Mouse (Mus musculus) midbrain, embryonic 14.5 days (tissue): ENCODE measurements at regions not wholly inside any gene's neighbourhood (a gene's known extent, or its start where the extent isn't known, plus 50 kb on each side); places are given as distances from the start of the nearest gene placed in this dataset.

Experiments used
- ATAC-seq: fragments of 200-750 bp; cut with Nextera tagmentation; 2 replicates; pipeline ENCODE4 v1.8.0; 2017; ENCODE audit warnings: moderate number of reproducible peaks, moderate library complexity; ENCODE audit not compliant: low FRiP score, low TSS enrichment
- DNase-seq: peaks from one replicate; pipeline ENCODE4 v3.0.0-alpha.2; 2015
- H3K27ac ChIP-seq: fragments of 300-500 bp; sonication (generic); replicated peaks from 2 replicates; pipeline ENCODE4 v1.5.1; 2014; ENCODE audit warnings: mild to moderate bottlenecking, low read depth, low read length, moderate library complexity
- H3K27me3 ChIP-seq: fragments of 300-500 bp; sonication (generic); 2 replicates; pipeline ENCODE4 v1.6.1; 2014; ENCODE audit warnings: low read length, control low read depth, mixed read lengths; ENCODE audit not compliant: control insufficient read depth, insufficient read depth
- H3K36me3 ChIP-seq: fragments of 300-500 bp; sonication (generic); 2 replicates; pipeline ENCODE4 v1.6.1; 2014; ENCODE audit warnings: low read length, control low read depth; ENCODE audit not compliant: control insufficient read depth, insufficient read depth
- H3K4me1 ChIP-seq: fragments of 300-500 bp; sonication (generic); 2 replicates; pipeline ENCODE4 v1.6.1; 2014; ENCODE audit warnings: mild to moderate bottlenecking, antibody characterized with exemption, low read length, control low read depth; ENCODE audit not compliant: control insufficient read depth, insufficient read depth
- H3K4me2 ChIP-seq: fragments of 300-500 bp; sonication (generic); 2 replicates; pipeline ENCODE4 v1.6.1; 2014; ENCODE audit warnings: mild to moderate bottlenecking, low read length, moderate library complexity
- H3K4me3 ChIP-seq: fragments of 300-500 bp; sonication (generic); replicated peaks from 2 replicates; pipeline ENCODE4 v1.5.1; 2014; ENCODE audit warnings: low read depth, low read length
- H3K9ac ChIP-seq: fragments of 300-500 bp; sonication (generic); replicated peaks from 2 replicates; pipeline ENCODE4 v1.6.1; 2014; ENCODE audit warnings: mild to moderate bottlenecking, low read length, moderate library complexity
- H3K9me3 ChIP-seq: fragments of 300-500 bp; sonication (generic); 2 replicates; pipeline ENCODE4 v1.6.1; 2016; ENCODE audit warnings: low read length, control low read depth, mixed read lengths; ENCODE audit not compliant: control insufficient read depth
- WGBS: fragments of 180-500 bp; shearing (Covaris S2); extraction: QIAGEN DNeasy Blood & Tissue Kit; methylation state at CpG from one replicate; pipeline ENCODE4 v1.1.7; 2014; 5-methylcytosine and 5-hydroxymethylcytosine counted together

DNA sequence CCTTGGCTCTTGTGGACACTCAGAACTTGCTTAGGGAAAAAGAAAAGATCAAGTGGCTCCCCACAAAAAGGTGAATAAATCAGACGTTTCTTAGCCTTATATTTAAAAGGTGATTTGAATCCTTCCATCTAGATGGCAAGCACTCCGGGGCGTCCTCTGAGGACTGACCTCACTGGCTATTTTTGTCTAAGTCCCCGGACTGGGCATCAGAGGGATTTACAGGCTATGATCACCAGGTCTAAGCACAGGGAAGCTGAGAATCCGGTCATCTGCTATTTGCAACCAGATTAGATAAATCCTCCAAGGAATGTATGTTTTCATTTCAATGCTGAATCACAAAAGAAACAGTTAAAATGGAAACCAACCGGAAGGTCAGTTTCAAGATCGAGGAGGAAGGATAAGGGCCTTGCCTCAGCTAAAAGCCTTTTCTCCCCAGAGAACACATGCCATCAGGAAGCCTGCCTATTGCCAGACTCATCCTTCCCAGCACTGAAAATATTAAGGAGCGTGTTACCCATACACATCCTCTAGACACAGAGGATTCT is 342.1 kb downstream of the Lpin1 start:
- H3K27me3 ChIP-seq = no peaks in the 10 kb centered on the region
- WGBS = 59% methylated on average over 8 of the region's 8 CpGs
- ATAC-seq (no peak), DNase-seq (no peak)
- H3K9ac ChIP-seq = no peak overlapping the region
- H3K4me1 ChIP-seq = no peaks in the 10 kb centered on the region
- H3K9me3 ChIP-seq = no peaks in the 10 kb centered on the region
- no peak overlapping the region for H3K27ac ChIP-seq
- no peaks in the 10 kb centered on the region for H3K36me3 ChIP-seq
- H3K4me2 ChIP-seq = no peak overlapping the region
- no peak overlapping the region for H3K4me3 ChIP-seq

DNA sequence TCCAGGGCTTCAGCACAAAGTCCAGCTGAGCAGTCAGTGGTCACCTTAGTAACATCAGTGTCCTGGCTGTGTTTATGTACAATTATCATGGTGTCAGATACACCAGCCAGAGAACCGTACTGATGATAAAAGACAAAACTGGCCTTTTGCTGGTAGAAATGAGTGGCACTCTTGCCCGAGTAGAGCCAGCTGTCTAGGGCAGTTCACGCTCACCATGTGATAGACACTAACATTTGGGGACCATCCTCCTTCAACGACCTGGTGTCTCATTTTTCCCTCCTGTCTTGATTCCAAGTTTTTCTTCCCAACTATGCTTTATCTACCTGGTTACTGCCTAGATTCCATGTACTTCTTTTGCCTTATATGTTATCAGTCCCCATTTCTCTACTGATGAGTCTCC is 349.3 kb downstream of the Lpin1 start:
- DNase-seq (no peak), ATAC-seq (no peak)

DNA sequence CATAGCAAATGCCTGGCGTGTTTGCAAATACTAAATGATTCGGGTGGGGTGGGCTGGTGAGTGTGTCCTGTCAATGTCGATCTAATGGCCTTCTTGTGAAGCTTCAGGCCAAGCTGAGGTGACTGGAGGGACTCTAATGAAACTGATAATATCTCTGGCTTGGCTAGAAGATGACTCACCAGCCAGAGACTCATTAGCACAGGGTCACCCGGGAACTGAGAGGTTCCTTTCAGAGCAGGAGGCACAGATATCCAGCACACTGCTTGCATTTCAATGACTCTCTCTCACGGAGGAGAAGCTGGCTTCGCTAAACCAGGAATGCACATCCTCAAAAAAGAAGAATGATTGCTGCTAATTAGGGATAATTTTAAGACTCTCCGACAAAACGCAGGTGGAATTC is 349.8 kb downstream of the Lpin1 start:
- Histone ChIP-seq H3K36me3 (no peaks in the 10 kb centered on the region), H3K4me1 (no peaks in the 10 kb centered on the region), H3K4me2 (no peak overlapping the region), H3K27ac (no peak overlapping the region), H3K9me3 (no peaks in the 10 kb centered on the region), H3K9ac (no peak overlapping the region), H3K27me3 (no peaks in the 10 kb centered on the region), H3K4me3 (no peak overlapping the region)
- 65% methylated on average over 8 of the region's 8 CpGs for WGBS
- peak; percentile 24 for DNase-seq
- no peak for ATAC-seq

More for the DNA sequence above, 349.3 kb downstream of the Lpin1 start:
- H3K4me2 ChIP-seq = no peak overlapping the region
- no peak overlapping the region for H3K27ac ChIP-seq
- no peak overlapping the region for H3K4me3 ChIP-seq
- no peaks in the 10 kb centered on the region for H3K4me1 ChIP-seq
- H3K27me3 ChIP-seq = no peaks in the 10 kb centered on the region
- no peaks in the 10 kb centered on the region for H3K36me3 ChIP-seq
- WGBS = 86% methylated on average over 4 of the region's 4 CpGs
- H3K9me3 ChIP-seq = no peaks in the 10 kb centered on the region
- H3K9ac ChIP-seq = no peak overlapping the region

DNA sequence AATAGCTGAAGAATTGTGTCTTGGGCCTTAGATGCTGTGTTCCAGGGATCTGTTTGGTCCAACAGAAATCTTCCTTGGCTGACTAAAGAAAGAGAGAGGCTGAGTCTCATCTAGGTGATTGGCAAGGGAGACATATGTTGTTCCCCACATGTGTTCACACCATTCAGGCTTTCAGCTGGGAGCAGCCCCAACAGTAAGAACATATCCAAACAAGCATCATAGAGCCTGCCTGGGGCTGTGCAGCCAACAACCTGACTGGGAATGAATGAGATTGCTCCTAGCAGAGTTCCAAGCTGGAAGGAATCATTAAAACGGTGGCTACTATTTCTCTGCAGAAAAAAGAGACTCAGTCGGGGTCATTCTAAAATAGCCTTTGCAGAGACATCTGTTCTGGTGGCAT is 350.3 kb downstream of the Lpin1 start:
- Histone ChIP-seq H3K4me2 (no peak overlapping the region), H3K9ac (no peak overlapping the region), H3K27ac (no peak overlapping the region), H3K27me3 (no peaks in the 10 kb centered on the region), H3K9me3 (no peaks in the 10 kb centered on the region), H3K36me3 (no peaks in the 10 kb centered on the region), H3K4me3 (no peak overlapping the region), H3K4me1 (no peaks in the 10 kb centered on the region)
- ATAC-seq = no peak
- WGBS = 82% methylated on average over 2 of the region's 2 CpGs
- DNase-seq = no peak

DNA sequence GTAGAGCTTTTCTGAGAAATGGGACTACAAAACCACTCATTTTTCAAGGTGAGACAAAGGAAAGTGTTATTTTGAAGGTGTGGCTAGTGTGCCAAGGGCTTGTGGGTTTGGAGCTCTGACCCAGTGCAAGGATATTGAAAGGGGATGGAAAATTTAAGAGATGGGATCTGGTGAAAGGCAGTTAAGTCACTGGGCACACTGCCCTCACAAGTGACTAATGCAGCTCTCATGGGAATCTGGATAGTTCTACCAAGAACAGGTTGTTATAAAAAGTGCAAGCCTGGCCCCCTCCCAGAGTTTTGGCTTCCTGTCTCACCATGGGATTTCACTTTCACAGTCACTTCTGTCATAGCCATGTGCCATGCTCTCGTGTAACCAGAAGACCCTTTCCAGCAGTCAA is 360.1 kb downstream of the Lpin1 start:
- H3K4me2 ChIP-seq = no peak overlapping the region
- no peak overlapping the region for H3K9ac ChIP-seq
- DNase-seq (no peak), ATAC-seq (no peak)
- no peaks in the 10 kb centered on the region for H3K9me3 ChIP-seq
- no peak overlapping the region for H3K4me3 ChIP-seq
- 90% methylated on average over 1 of the region's 1 CpGs for WGBS
- H3K27ac ChIP-seq = no peak overlapping the region
- no peaks in the 10 kb centered on the region for H3K27me3 ChIP-seq
- H3K4me1 ChIP-seq = no peaks in the 10 kb centered on the region
- no peaks in the 10 kb centered on the region for H3K36me3 ChIP-seq

DNA sequence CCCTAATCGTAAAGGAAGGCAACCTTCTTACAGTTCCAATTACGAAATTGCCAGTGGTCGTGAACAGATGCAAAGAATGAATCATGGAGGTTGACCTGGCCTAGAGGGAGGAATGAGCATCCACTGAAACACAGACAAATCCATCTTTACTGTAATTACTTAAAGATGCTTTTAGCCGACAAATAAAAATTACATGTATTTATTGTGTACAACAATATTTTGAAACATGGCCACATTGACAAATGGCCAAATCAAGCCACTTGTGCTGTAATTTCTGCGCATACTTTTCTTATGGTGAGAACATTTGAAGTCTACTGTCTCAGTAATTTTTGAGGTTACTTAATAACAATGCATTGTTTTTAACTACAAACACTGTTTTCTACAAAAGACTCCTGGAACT is 360.7 kb downstream of the Lpin1 start:
- no peaks in the 10 kb centered on the region for H3K27me3 ChIP-seq
- H3K4me2 ChIP-seq = no peak overlapping the region
- no peak overlapping the region for H3K4me3 ChIP-seq
- no peaks in the 10 kb centered on the region for H3K9me3 ChIP-seq
- WGBS = 95% methylated on average over 5 of the region's 5 CpGs
- DNase-seq = no peak
- H3K4me1 ChIP-seq = no peaks in the 10 kb centered on the region
- no peak overlapping the region for H3K9ac ChIP-seq
- H3K36me3 ChIP-seq = no peaks in the 10 kb centered on the region
- H3K27ac ChIP-seq = no peak overlapping the region
- no peak for ATAC-seq

DNA sequence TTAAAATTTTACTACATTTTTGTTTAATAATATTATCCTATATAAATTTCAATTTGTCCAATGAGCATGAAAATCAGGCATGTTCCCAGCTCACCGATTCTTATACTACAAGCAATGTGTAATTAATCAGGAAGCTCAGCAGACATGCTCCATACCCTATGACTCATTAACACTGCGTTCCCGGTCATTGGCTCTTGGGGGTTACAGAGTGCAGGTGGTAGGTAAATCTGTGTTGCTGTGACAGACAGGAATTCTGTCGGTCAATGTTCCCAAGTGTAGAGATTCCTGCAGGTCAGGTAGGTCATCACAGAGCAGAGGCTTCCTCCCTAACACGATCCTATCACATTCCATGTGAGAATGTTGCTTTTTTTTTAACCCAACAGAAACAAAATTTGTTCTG is 371.0 kb downstream of the Lpin1 start:
- no peak overlapping the region for H3K27ac ChIP-seq
- H3K4me2 ChIP-seq = no peak overlapping the region
- H3K4me3 ChIP-seq = no peak overlapping the region
- no peaks in the 10 kb centered on the region for H3K36me3 ChIP-seq
- H3K27me3 ChIP-seq = no peaks in the 10 kb centered on the region
- DNase-seq (no peak), ATAC-seq (no peak)
- H3K9me3 ChIP-seq = no peaks in the 10 kb centered on the region
- H3K4me1 ChIP-seq = no peaks in the 10 kb centered on the region
- 89% methylated on average over 5 of the region's 5 CpGs for WGBS
- no peak overlapping the region for H3K9ac ChIP-seq

DNA sequence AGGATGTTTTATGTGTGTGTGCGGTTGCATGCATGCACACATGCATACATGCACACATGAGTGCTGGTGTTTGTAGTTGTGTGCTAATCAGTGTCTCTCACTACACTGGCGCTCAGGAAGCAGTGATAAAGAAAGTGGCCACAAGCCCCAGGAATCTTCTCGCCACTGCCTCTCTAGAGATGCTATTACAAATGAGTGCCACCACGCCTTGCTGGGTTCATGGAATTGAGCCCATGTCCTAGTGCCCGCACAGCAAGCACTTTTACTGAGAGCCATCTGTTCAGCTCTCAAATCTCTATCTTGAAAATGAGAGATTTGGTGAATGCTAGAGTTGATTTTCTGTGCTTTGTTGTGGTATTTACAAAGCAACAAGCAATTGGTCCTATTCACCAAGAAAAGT is 373.3 kb downstream of the Lpin1 start:
- no peaks in the 10 kb centered on the region for H3K9me3 ChIP-seq
- WGBS = 86% methylated on average over 5 of the region's 5 CpGs
- H3K36me3 ChIP-seq = no peaks in the 10 kb centered on the region
- no peaks in the 10 kb centered on the region for H3K27me3 ChIP-seq
- ATAC-seq = no peak
- H3K27ac ChIP-seq = no peak overlapping the region
- no peak for DNase-seq
- no peak overlapping the region for H3K4me2 ChIP-seq
- no peak overlapping the region for H3K9ac ChIP-seq
- no peaks in the 10 kb centered on the region for H3K4me1 ChIP-seq
- H3K4me3 ChIP-seq = no peak overlapping the region

DNA sequence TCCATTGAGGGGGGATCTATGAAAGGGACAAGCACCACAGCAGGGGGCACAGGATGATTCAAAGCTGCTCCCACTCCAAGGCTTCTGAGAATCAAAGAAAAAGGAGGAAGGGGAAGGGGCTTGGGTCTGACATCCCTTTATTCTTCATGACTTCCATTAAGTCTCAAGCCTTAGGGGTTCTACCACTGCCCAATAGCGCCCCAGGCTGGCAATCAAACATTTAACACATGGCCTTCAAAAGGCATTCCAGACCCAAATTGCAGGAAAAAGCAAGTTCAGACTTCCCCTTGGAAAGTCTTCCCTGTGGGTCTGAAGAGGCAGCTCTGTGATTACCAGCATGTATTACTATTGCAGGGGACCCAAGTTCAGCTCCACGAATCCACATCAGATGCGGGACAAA is 377.2 kb downstream of the Lpin1 start:
- no peak overlapping the region for H3K27ac ChIP-seq

More for the DNA sequence above, 377.2 kb downstream of the Lpin1 start:
- ATAC-seq (no peak), DNase-seq (no peak)
- Histone ChIP-seq H3K9me3 (no peaks in the 10 kb centered on the region), H3K9ac (no peak overlapping the region), H3K36me3 (no peaks in the 10 kb centered on the region), H3K4me2 (no peak overlapping the region), H3K27me3 (no peaks in the 10 kb centered on the region), H3K4me3 (no peak overlapping the region), H3K4me1 (no peaks in the 10 kb centered on the region)
- WGBS = 97% methylated on average over 3 of the region's 3 CpGs
